Mouse (Mus musculus) hindbrain, embryonic 16.5 days (tissue): ENCODE measurements at regions not wholly inside any gene's neighbourhood (a gene's known extent, or its start where the extent isn't known, plus 50 kb on each side); places are given as distances from the start of the nearest gene placed in this dataset.
A peak's percentile ranks its signal among the peaks of the same experiment; 100 is the strongest.
"Not testable (repeated sequence)": the region's sequence is repeated elsewhere in the genome, so short reads cannot be mapped to it uniquely, and the experiment has no call there.

Experiments used
- ATAC-seq: fragments of 200-750 bp; cut with Nextera tagmentation; 2 replicates; pipeline ENCODE4 v1.8.0; 2017; ENCODE audit warnings: moderate TSS enrichment, moderate library complexity
- H3K27ac ChIP-seq: fragments of 300-500 bp; sonication (generic); 2 replicates; pipeline ENCODE4 v1.5.1; 2014; ENCODE audit warnings: low read depth, mild to moderate bottlenecking, control low read depth, low read length, moderate library complexity
- H3K27me3 ChIP-seq: fragments of 300-500 bp; sonication (generic); replicated peaks from 2 replicates; pipeline ENCODE4 v1.6.1; 2014; ENCODE audit warnings: low read length; ENCODE audit not compliant: control insufficient read depth, insufficient read depth
- H3K36me3 ChIP-seq: fragments of 300-500 bp; sonication (generic); 2 replicates; pipeline ENCODE4 v1.6.1; 2014; ENCODE audit warnings: mild to moderate bottlenecking, low read length, moderate library complexity, mixed read lengths; ENCODE audit not compliant: control insufficient read depth, insufficient read depth
- H3K4me1 ChIP-seq: fragments of 300-500 bp; sonication (generic); 2 replicates; pipeline ENCODE4 v1.6.1; 2014; ENCODE audit warnings: low read depth, low read length; ENCODE audit not compliant: control insufficient read depth, insufficient read depth
- H3K4me2 ChIP-seq: fragments of 300-500 bp; sonication (generic); 2 replicates; pipeline ENCODE4 v1.6.1; 2014; ENCODE audit warnings: mild to moderate bottlenecking, low read length, control low read depth, moderate library complexity
- H3K4me3 ChIP-seq: fragments of 300-500 bp; sonication (generic); 2 replicates; pipeline ENCODE4 v1.5.1; 2014; ENCODE audit warnings: mild to moderate bottlenecking, low read length, control low read depth, moderate library complexity
- H3K9ac ChIP-seq: fragments of 300-500 bp; sonication (generic); 2 replicates; pipeline ENCODE4 v1.6.1; 2014; ENCODE audit warnings: low read depth, mild to moderate bottlenecking, control low read depth, low read length, moderate library complexity
- H3K9me3 ChIP-seq: fragments of 300-500 bp; sonication (generic); 2 replicates; pipeline ENCODE4 v1.6.1; 2014; ENCODE audit warnings: mild to moderate bottlenecking, low read length, moderate library complexity; ENCODE audit not compliant: control insufficient read depth
- WGBS: fragments of 180-500 bp; shearing (Covaris S2); extraction: QIAGEN DNeasy Blood & Tissue Kit; methylation state at CpG from one replicate; pipeline ENCODE4 v1.1.7; 2014; 5-methylcytosine and 5-hydroxymethylcytosine counted together

DNA sequence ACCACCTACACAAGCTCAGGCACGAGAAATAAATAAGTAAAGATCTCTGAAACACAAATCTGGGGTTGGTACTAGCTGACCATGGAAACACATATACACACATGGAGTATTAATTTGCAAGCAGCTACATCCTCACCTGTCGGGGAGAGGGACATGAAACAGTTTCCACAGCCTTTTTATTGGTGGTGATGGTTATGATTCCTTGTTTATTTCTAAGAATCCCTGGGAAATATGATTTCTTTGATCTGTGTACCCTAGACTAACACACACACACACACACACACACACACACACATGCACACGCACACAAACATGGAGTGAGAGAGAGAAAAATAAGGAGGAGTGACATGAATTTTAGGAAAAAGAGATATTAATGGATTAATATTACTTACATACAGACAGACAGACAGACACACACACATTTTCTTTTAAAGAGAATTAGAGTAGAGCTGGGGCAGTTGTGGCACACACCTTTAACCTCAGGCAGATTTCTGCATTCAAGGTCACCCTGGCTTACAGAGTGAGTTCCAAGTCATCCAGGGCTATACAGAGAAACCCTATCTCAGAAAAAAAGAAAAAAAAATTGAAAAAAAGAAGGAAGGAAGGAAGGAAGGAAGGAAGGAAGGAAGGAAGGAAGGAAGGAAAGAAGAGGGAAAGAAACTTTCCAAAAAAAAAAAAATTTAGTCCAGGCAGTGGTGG lies 164.2 kb upstream of the Gdi2 start:
- H3K36me3 ChIP-seq, H3K9ac ChIP-seq, H3K9me3 ChIP-seq, ATAC-seq, H3K4me2 ChIP-seq, H3K4me1 ChIP-seq, H3K27me3 ChIP-seq, H3K27ac ChIP-seq, H3K4me3 ChIP-seq: not testable (repeated sequence)
- WGBS, result 45% methylated on average over 3 of the region's 3 CpGs

DNA sequence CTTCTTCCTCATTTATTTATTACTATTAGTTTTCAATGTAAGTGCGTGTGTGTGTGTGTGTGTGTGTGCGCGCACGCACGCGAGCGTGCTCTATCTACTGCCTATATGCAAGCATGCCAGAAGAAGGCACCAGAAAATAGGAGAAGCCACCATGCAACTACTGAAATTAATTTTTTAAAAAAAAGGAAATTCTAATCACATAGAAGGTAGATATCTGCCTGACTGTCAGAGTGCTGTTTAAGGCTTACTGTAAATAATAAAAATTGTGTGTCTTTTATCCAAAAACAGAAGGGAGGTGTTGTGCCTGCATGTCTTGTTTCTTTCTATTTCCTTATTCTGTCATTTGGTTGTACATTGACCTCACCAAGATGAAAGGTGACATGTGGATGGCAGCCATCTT lies 163.1 kb upstream of the Gdi2 start:
- no peaks in the 10 kb centered on the region for H3K27me3 ChIP-seq
- H3K4me2 ChIP-seq, result no peak overlapping the region
- ATAC-seq, result no peak
- no peaks in the 10 kb centered on the region for H3K9me3 ChIP-seq
- H3K4me3 ChIP-seq, result no peak overlapping the region
- WGBS, result 98% methylated on average over 7 of the region's 7 CpGs
- no peaks in the 10 kb centered on the region for H3K4me1 ChIP-seq
- no peak overlapping the region for H3K27ac ChIP-seq
- no peaks in the 10 kb centered on the region for H3K36me3 ChIP-seq
- H3K9ac ChIP-seq, result no peak overlapping the region

DNA sequence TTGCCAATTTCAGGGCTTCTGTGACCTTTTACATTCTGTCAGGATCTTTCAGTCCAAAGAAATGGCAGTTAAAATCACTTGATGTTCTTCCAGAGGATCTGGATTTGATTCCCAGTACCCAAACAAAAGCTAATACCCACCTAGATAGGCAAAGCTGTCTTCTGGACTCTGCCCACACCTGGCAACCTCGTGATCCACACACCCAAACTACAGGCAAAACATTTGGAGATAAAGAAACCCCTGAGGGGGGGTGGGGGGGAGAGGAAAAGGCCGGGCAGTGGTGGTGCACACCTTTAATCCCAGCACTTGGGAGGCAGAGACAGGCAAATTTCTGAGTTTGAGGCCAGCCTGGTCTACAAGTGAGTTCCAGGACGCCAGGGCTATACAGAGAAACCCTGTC lies 160.1 kb upstream of the Gdi2 start:
- H3K27me3 ChIP-seq, H3K36me3 ChIP-seq, H3K9ac ChIP-seq, H3K4me2 ChIP-seq, H3K4me3 ChIP-seq, H3K9me3 ChIP-seq, H3K27ac ChIP-seq, H3K4me1 ChIP-seq, ATAC-seq: not testable (repeated sequence)
- 53% methylated on average over 3 of the region's 3 CpGs for WGBS

DNA sequence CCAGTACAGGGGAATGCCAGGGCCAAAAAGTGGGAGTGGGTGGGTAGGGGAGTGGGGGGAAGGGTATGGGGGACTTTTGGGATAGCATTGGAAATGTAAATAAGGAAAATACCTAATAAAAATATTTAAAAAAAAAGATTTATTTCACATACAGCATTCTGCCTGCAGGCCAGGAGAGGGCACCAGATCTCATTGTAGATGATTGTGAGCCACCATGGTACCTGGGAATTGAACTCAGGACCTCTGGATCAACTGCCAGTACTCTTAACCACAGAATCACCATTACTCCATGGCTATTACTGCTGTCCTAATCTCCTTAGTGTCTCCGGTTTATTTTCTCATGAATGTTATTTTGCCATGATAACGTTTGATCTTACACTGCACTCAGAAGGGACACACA lies 132.1 kb upstream of the Gdi2 start:
- 89% methylated on average over 2 of the region's 2 CpGs for WGBS
- not testable (repeated sequence) for H3K4me1 ChIP-seq, ATAC-seq, H3K9ac ChIP-seq, H3K27ac ChIP-seq, H3K4me2 ChIP-seq, H3K36me3 ChIP-seq, H3K27me3 ChIP-seq, H3K9me3 ChIP-seq, H3K4me3 ChIP-seq

DNA sequence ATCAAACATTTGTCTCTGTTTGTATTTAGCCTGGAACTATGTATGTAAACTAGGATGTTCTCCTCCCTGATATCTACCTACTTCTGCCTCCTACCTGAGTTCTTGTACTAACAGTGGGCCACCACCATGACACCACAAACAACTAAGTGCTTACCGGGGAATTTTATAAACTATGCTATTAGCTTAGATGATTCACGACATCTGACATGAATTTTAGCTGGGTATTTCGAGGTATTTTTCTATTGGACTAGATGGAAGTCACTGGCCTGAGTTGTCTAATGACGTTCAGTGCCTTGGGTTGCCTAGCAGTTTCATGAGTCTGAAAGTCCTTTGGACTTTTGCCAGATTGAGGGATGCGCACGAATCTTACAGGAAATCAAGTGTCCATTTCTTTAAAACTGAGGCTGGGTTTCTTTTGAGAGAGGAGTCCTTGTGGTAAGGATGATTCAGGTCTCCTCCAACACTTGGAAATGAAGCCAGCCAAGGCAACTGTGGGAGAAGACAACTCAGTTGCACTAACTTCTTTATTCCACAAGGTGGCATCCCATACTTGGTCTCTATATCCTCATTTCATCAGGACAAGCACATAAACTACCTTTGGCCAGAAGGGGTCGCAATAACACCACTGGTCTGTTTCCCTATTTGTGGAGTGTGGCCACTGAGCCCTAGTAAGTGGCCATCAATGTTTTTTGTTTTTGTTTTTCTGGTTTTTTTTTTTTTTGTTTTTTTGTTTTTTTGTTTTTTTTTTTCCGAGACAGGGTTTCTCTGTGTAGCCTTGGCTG lies 131.4 kb upstream of the Gdi2 start:
- not testable (repeated sequence) for H3K27ac ChIP-seq, H3K9me3 ChIP-seq, H3K4me2 ChIP-seq, H3K27me3 ChIP-seq, H3K9ac ChIP-seq, H3K4me1 ChIP-seq, H3K36me3 ChIP-seq, H3K4me3 ChIP-seq
- 46% methylated on average over 8 of the region's 8 CpGs for WGBS
- ATAC-seq, result peak; percentile 81

DNA sequence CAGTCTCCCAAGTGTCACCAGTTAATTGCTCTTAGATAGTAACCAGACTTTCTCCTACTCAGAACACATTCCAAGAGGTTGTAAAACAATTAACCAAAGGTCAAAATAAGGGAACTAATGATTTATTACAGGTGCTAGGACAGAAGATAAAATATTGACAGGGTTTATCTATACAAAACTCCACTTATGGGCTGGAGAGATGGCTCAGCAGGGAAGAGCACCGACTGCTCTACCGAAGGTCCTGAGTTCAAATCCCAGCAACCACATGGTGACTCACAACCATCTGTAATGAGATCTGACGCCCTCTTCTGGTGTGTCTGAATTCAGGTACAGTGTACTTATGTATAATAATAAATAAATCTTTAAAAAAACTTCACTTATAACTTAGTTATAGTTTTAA lies 127.6 kb upstream of the Gdi2 start:
- H3K9me3 ChIP-seq, ATAC-seq, H3K27ac ChIP-seq, H3K36me3 ChIP-seq, H3K4me1 ChIP-seq, H3K4me2 ChIP-seq, H3K4me3 ChIP-seq, H3K9ac ChIP-seq, H3K27me3 ChIP-seq: not testable (repeated sequence)
- WGBS, result 66% methylated on average over 3 of the region's 3 CpGs

DNA sequence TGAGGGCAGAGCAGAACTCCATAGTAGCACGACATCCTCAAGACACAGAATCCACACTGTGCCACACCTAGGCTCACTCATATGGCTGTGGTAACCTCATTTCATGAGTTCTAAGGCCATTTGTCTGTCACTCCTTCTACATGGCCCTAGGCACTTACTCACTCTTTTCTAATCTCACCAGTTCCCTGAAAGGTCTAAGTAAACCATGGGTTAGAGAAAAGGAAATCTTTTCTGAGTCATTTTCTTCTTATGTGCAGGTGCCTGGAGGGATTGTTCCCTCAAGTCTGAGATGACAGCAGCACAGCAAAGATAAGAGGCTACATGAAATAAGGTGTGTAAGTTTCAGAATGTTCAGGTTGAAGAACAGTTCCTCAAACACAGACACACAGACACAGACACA lies 120.8 kb upstream of the Gdi2 start:
- WGBS, result 80% methylated on average over 1 of the region's 1 CpGs
- H3K27ac ChIP-seq, result no peak overlapping the region
- no peak overlapping the region for H3K9ac ChIP-seq
- no peak overlapping the region for H3K4me2 ChIP-seq
- H3K4me1 ChIP-seq, result no peaks in the 10 kb centered on the region
- H3K4me3 ChIP-seq, result no peak overlapping the region
- peaks cover 2% of the 10 kb centered on the region; the same call in 1 of the 2 replicates for H3K9me3 ChIP-seq
- H3K36me3 ChIP-seq, result no peaks in the 10 kb centered on the region
- no peaks in the 10 kb centered on the region for H3K27me3 ChIP-seq
- ATAC-seq, result no peak

DNA sequence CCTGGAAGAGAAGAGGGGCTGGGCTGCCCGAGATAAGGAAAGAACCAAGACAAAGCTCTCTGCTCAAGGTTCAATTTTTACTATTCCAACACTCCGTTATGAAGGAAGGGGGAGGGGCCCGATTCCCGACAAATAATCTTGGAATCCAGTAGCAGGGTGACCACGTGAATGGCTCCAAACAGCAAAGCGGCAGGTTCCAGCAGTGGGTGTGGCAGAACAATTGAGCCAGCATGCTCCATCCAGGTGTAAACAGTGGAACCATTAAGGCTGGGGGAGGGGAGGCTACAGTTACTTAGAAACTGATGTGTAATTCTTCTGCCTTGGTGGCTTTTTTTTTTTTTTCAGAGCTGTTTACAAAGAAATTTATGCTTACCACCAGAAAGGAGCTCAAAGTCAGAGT lies 82.5 kb upstream of the Gdi2 start:
- WGBS, result 85% methylated on average over 6 of the region's 6 CpGs
- not testable (repeated sequence) for H3K9ac ChIP-seq, H3K9me3 ChIP-seq, H3K27ac ChIP-seq, H3K36me3 ChIP-seq, H3K4me1 ChIP-seq, ATAC-seq, H3K4me3 ChIP-seq, H3K4me2 ChIP-seq, H3K27me3 ChIP-seq

DNA sequence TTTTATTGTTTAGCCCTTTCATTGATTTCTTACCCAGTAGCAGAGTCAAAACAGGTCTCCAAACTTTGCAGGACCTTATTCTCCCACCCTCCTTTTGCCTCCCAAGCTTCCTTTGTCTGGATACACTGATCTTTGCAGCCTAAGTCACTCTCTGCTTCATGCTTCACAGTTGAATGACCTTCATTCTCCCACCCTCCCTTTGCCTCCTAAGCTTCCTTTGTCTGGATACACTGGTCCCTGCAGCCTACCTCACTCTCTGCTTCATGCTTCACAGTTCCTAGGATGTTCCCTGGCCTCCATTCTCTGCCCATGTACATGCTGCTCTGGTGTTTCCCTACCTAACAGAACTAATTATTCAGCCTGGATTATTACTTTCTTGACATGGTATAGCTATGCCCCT lies 61.0 kb upstream of the Gdi2 start:
- Histone ChIP-seq H3K4me2 (no peak overlapping the region), H3K9ac (no peak overlapping the region), H3K27me3 (no peaks in the 10 kb centered on the region), H3K36me3 (no peaks in the 10 kb centered on the region), H3K4me1 (peaks cover 4% of the 10 kb centered on the region), H3K9me3 (no peaks in the 10 kb centered on the region), H3K4me3 (no peak overlapping the region), H3K27ac (no peak overlapping the region)
- ATAC-seq, result no peak
